In genomic region chrX:140539831-140540230, GRCm38 (mm10) we compare ENCODE assay signal across 7 mouse cellular contexts.
DNase-seq lines count a peak whose midpoint lies in the region; ATAC-seq and TF ChIP-seq lines count a peak whose summit lies in the region.
"Not testable (repeated sequence)": the region's sequence is repeated elsewhere in the genome, so short reads cannot be mapped to it uniquely, and the experiment has no call there.

No protein-coding gene starts in this region.

- TF ChIP-seq POLR2A in small intestine, adult 2 months (IDR thresholded peaks at IDR 0.05; ENCODE audit: low read depth, low read length): not testable (repeated sequence)

- WGBS in heart, embryonic 13.5 days: 75% methylated on average over 3 of the region's 3 CpGs
- 78% methylated on average over 3 of the region's 3 CpGs for WGBS in heart, embryonic 16.5 days
- WGBS in intestine, postnatal 0 days: 87% methylated on average over 3 of the region's 3 CpGs
- 71% methylated on average over 3 of the region's 3 CpGs for WGBS in liver, postnatal 0 days (ENCODE audit: insufficient replicate concordance)
- WGBS in macrophage (ENCODE audit: missing documents): 78% methylated on average over 3 of the region's 3 CpGs
- WGBS in small intestine, adult 2 months: 74% methylated on average over 3 of the region's 3 CpGs

- H3K79me2 ChIP-seq in macrophage (ENCODE audit: inconsistent target): peaks cover 36% of the 10 kb centered on the region

- not testable (repeated sequence) for ATAC-seq in heart, embryonic 13.5 days (ENCODE audit: extremely low read depth, insufficient number of reproducible peaks, low FRiP score, low TSS enrichment); heart, embryonic 16.5 days (replicated peaks; ENCODE audit: extremely low read depth, insufficient read depth, low FRiP score); intestine, postnatal 0 days; liver, postnatal 0 days

- not testable (repeated sequence) for H3K36me3 ChIP-seq in heart, embryonic 13.5 days; heart, embryonic 16.5 days (ENCODE audit: control insufficient read depth, insufficient read depth); intestine, postnatal 0 days (ENCODE audit: control insufficient read depth, insufficient read depth); liver, postnatal 0 days (replicated peaks; ENCODE audit: insufficient read depth, low read length); macrophage (ENCODE audit: inconsistent target)
- H3K36me3 ChIP-seq in small intestine, adult 2 months (ENCODE audit: control insufficient read depth, insufficient read depth, low read length): peaks cover 11% of the 10 kb centered on the region

- H3K9ac ChIP-seq in heart, embryonic 13.5 days; heart, embryonic 16.5 days (ENCODE audit: low read length); intestine, postnatal 0 days (ENCODE audit: low read depth, low read length): not testable (repeated sequence)
- peak overlapping the region; percentile 34; the same call in 1 of the 2 replicates for H3K9ac ChIP-seq in liver, postnatal 0 days (replicated peaks)

- H3K4me2 ChIP-seq in heart, embryonic 13.5 days: peak overlapping the region; percentile 75; the same call in 1 of the 2 replicates
- H3K4me2 ChIP-seq in heart, embryonic 16.5 days (ENCODE audit: low read depth, low read length): peak overlapping the region; percentile 72
- H3K4me2 ChIP-seq in intestine, postnatal 0 days (replicated peaks; ENCODE audit: low read depth): peak overlapping the region; percentile 64
- peak overlapping the region; percentile 68; the same call in 1 of the 2 replicates for H3K4me2 ChIP-seq in liver, postnatal 0 days (ENCODE audit: low read depth, low read length)

- not testable (repeated sequence) for H3K9me3 ChIP-seq in heart, embryonic 13.5 days; heart, embryonic 16.5 days (replicated peaks; ENCODE audit: control insufficient read depth, low read length); intestine, postnatal 0 days (ENCODE audit: control insufficient read depth); liver, postnatal 0 days (ENCODE audit: low read length)

- H3K27ac ChIP-seq in gastrocnemius, adult 2 months: peak overlapping the region; percentile 97
- H3K27ac ChIP-seq in heart, embryonic 13.5 days (replicated peaks); heart, embryonic 16.5 days (ENCODE audit: low read length); intestine, postnatal 0 days (ENCODE audit: low read depth, low read length); liver, postnatal 0 days (ENCODE audit: low read depth); small intestine, adult 2 months (ENCODE audit: insufficient read depth, low read depth, low read length): not testable (repeated sequence)
- H3K27ac ChIP-seq in macrophage: peak overlapping the region; percentile 88; the same call in 1 of the 2 replicates

- TF ChIP-seq CTCF in gastrocnemius, adult 2 months (IDR thresholded peaks at IDR 0.05); intestine, postnatal 0 days (IDR thresholded peaks at IDR 0.05; ENCODE audit: low read depth); liver, postnatal 0 days (IDR thresholded peaks at IDR 0.05; ENCODE audit: low read depth); small intestine, adult 2 months (IDR thresholded peaks at IDR 0.05; ENCODE audit: extremely low read depth, insufficient read length, insufficient replicate concordance, low read depth, low read length): not testable (repeated sequence)

- intact Hi-C loops in gastrocnemius, adult 2 months (cut with DNase I): not testable (repeated sequence)

- H3K4me1 ChIP-seq in heart, embryonic 13.5 days: peaks cover 67% of the 10 kb centered on the region
- peaks cover 24% of the 10 kb centered on the region for H3K4me1 ChIP-seq in heart, embryonic 16.5 days (ENCODE audit: control insufficient read depth, insufficient read depth, low read length)
- not testable (repeated sequence) for H3K4me1 ChIP-seq in intestine, postnatal 0 days (replicated peaks; ENCODE audit: control insufficient read depth, insufficient read depth, low read length)
- H3K4me1 ChIP-seq in liver, postnatal 0 days (ENCODE audit: insufficient read depth): peaks cover 18% of the 10 kb centered on the region
- H3K4me1 ChIP-seq in small intestine, adult 2 months (ENCODE audit: control insufficient read depth, insufficient read depth, insufficient read length, low read length): peaks cover 18% of the 10 kb centered on the region; the same call in 1 of the 2 replicates

- TF ChIP-seq EP300 in liver, postnatal 0 days (IDR thresholded peaks at IDR 0.05; ENCODE audit: low read depth): not testable (repeated sequence)

- H3K4me3 ChIP-seq in gastrocnemius, adult 2 months: peak overlapping the region; percentile 82
- peak overlapping the region; percentile 63; the same call in 1 of the 2 replicates for H3K4me3 ChIP-seq in heart, embryonic 13.5 days
- not testable (repeated sequence) for H3K4me3 ChIP-seq in heart, embryonic 16.5 days (ENCODE audit: low read length); intestine, postnatal 0 days (ENCODE audit: low read depth, low read length)
- H3K4me3 ChIP-seq in liver, postnatal 0 days (ENCODE audit: low read depth, low read length): peak overlapping the region; percentile 55; the same call in 1 of the 2 replicates
- H3K4me3 ChIP-seq in macrophage (ENCODE audit: inconsistent target): peak overlapping the region; percentile 67; the same call in 1 of the 2 replicates
- H3K4me3 ChIP-seq in small intestine, adult 2 months (ENCODE audit: low read depth, low read length): 0 out of 2 replicates have a peak overlapping the region, but pooled peaks have one; percentile 24

- DNase-seq in gastrocnemius, adult 2 months; liver, postnatal 0 days: not testable (repeated sequence)

- peaks cover 11% of the 10 kb centered on the region for H3K27me3 ChIP-seq in heart, embryonic 13.5 days (replicated peaks)
- not testable (repeated sequence) for H3K27me3 ChIP-seq in heart, embryonic 16.5 days (ENCODE audit: control insufficient read depth, insufficient read depth, low read length); intestine, postnatal 0 days (replicated peaks; ENCODE audit: control insufficient read depth, insufficient read depth, low read length); liver, postnatal 0 days (ENCODE audit: insufficient read depth, low read length); small intestine, adult 2 months (ENCODE audit: control insufficient read depth, insufficient read depth, low read length)
